Mouse (Mus musculus): ENCODE data around the gene Cdc42ep5. TPM values are rescaled to one million over a fixed set of nuclear protein-coding genes. Genes with fewer than 3 reads are reported as not detected.

Gene Cdc42ep5
- polyA plus RNA-seq (2014; fragmentation: Illumina TruSeq; extraction: RNeasy Lipid Tissue Mini Kit (QIAGEN cat#74804); ENCODE audit: low read depth, low replicate concordance): 0.62 TPM

DNA sequence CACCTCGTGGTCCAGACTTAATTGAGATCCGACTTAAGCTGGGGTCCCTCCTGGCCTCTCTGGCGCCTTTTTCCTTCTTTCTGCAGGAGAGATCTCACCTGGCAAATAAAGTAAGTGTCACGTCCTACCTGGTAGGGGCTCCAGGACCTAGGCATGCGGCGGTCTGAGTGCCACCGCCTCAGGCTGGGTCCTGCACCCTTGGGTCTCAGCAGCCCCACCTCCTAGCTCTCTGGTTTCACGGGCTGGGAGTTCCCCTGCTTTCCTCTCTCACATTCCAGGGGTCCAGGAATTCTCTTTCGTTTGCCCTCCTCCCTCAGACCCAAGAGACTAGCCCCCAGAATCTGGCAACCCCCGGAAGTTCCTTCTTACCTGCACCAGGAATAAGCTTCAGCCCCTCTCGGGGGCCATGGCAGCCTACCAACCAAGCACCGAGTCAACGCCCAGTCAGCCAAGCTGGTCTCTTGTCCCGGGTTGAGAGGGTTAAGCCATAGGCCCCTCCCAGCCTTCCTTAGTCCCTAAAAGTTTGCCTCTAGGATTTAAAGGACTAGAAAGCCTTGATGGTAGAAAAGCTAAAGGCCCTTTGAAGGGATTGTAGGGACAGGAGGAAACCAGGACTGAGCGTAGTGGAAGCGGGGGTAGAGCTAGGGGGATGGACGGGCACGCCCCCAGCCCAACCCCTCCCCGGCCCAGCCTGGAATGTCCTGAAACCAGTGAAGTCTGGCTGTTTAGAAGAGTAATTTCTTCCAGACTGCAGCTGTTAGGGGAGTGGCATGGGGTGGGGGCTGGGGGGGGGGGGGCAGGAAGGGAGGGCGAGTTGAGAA, at the start of gene Cdc42ep5:
TSS of gene Cdc42ep5 (minus strand) at position 771 of the 821 bp plus-strand sequence.

DNA sequence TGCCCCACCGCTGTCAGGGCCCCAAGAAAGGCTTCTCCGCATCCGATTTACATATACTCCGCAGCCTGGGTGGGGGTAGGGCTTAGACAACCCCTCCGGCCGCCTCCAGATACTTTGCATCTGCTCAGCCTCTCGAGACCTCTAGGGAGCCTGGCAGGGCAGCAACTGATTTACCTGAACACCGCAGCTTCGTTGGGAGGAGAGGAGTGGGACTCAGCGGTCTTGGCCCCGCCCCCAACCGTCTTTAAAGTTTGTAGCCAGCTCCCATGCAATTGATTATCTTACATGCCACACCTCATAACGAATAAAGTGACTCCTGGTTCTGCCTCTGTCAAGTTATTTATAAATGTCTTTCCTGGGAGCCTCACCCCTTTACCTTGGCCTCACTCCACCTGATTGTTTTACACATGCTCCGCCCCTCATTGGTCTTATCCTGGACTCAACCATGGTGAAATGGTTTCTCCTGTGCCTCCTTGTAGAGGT, 14.6 kb downstream of the Cdc42ep5 start, which contains the start of gene Leng9:
TSS of gene Leng9 (minus strand) at position 316 of the 483 bp plus-strand sequence.

DNA sequence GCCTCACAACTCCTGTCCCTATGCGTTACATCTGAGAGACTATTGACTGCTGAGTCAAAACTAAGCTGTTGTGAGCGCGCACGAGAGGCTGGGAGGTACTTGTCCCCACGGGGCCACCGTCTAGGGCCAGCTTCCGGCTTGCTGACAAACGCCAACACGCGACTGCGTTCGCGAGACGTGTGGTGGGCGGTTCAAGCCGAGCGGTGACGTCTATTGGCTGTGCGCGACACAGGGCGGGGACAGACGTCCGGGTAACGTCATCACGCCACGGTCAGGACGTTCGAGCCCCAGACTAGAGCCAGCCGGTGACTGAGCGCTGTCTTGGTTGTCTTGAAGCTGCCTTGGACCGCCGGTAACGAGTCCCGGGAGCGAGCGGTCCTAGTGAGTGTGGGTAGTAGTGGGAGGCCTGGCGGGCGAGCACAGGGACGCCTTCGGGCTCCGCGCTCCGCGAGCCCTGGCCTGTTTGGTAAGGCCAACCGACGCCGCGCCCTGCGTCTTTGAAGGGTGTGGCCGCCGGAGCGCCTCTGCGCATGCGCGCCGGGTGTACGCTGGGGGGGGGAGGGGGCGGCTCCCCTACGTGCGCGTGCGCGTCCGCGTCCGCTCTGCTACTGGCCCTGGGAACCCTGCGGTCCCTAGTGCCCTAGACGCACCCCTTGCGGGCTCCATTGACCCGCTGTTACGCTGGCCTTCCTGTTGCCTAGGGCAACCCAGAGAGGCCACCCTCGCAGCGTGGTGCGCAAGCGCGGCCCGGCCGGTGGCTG, 27.7 kb downstream of the Cdc42ep5 start, which contains the start of gene Leng8:
TSS of gene Leng8 (plus strand) at position 269 of the 761 bp plus-strand sequence.

DNA sequence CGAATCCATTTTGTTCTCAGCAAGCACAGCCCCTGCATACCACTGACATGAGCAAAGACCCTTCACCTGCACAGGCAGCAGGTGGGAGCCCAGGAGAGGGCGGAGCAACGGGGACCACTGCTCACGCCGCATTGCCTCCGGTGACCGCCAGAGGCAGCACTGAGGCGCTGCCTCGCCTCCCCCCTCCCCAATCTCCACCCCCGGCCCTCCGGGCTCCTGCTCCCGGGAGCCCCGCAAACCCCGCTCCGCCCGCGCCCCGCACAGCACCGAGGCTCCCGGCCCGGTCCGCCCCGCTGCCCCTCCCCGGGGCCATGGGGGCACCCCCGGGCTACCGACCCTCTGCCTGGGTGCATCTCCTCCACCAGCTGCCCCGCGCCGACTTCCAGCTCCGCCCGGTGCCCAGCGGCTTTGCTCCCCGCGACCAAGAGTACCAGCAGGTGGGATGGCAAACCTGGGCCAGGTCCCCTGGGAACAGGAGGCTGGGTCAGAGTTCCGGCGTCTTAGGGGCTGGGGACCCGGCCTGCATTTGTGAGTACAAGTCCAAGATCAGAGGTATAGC, 45.2 kb downstream of the Cdc42ep5 start, which contains the start of gene Ttyh1:
TSS of gene Ttyh1 (plus strand) at position 65 of the 559 bp plus-strand sequence.

Other genes starting within 250 kb of the Cdc42ep5 start
- gene Lilra6, start 249.4 kb downstream of the Cdc42ep5 start, polyA plus RNA-seq (2014; fragmentation: Illumina TruSeq; extraction: RNeasy Lipid Tissue Mini Kit (QIAGEN cat#74804); ENCODE audit: low read depth, low replicate concordance): not detected
- gene Lair1, start 101.7 kb downstream of the Cdc42ep5 start, polyA plus RNA-seq (2014; fragmentation: Illumina TruSeq; extraction: RNeasy Lipid Tissue Mini Kit (QIAGEN cat#74804); ENCODE audit: low read depth, low replicate concordance): 2.6 TPM
- gene Ttyh1, start 45.5 kb downstream of the Cdc42ep5 start, polyA plus RNA-seq (2014; fragmentation: Illumina TruSeq; extraction: RNeasy Lipid Tissue Mini Kit (QIAGEN cat#74804); ENCODE audit: low read depth, low replicate concordance): 28.6 TPM
- gene Leng8, start 27.8 kb downstream of the Cdc42ep5 start, polyA plus RNA-seq (2014; fragmentation: Illumina TruSeq; extraction: RNeasy Lipid Tissue Mini Kit (QIAGEN cat#74804); ENCODE audit: low read depth, low replicate concordance): 41.3 TPM
- gene Leng9, start 14.5 kb downstream of the Cdc42ep5 start, polyA plus RNA-seq (2014; fragmentation: Illumina TruSeq; extraction: RNeasy Lipid Tissue Mini Kit (QIAGEN cat#74804); ENCODE audit: low read depth, low replicate concordance): 0.18 TPM
- gene Lilra5, start 72.9 kb upstream of the Cdc42ep5 start, polyA plus RNA-seq (2014; fragmentation: Illumina TruSeq; extraction: RNeasy Lipid Tissue Mini Kit (QIAGEN cat#74804); ENCODE audit: low read depth, low replicate concordance): 1.0 TPM
- gene Ncr1, start 172.9 kb upstream of the Cdc42ep5 start, polyA plus RNA-seq (2014; fragmentation: Illumina TruSeq; extraction: RNeasy Lipid Tissue Mini Kit (QIAGEN cat#74804); ENCODE audit: low read depth, low replicate concordance): not detected
- gene Gp6, start 232.9 kb upstream of the Cdc42ep5 start, polyA plus RNA-seq (2014; fragmentation: Illumina TruSeq; extraction: RNeasy Lipid Tissue Mini Kit (QIAGEN cat#74804); ENCODE audit: low read depth, low replicate concordance): 0.14 TPM

Data from testis, adult 10 weeks (tissue).